Mouse (Mus musculus) frontal cortex, adult (tissue): ENCODE measurements at regions not wholly inside any gene's neighbourhood (a gene's known extent, or its start where the extent isn't known, plus 50 kb on each side); places are given as distances from the start of the nearest gene placed in this dataset.

Source experiments
- ATAC-seq: cut with Nextera tagmentation; 2 replicates; pipeline ENCODE4 v1.9.2; 2017; ENCODE audit warnings: mild to moderate bottlenecking, moderate library complexity, mixed read lengths; ENCODE audit not compliant: low TSS enrichment

GRCm38 (mm10) chr14:31944682-31945081 is 84.1 kb upstream of the Galnt15 start:
- ATAC-seq = no peak

- no peak for ATAC-seq
Measured at GRCm38 (mm10) chr14:31945125-31945524, 83.7 kb upstream of the Galnt15 start.

- ATAC-seq = no peak
Measured at GRCm38 (mm10) chr14:31946032-31946431, 82.8 kb upstream of the Galnt15 start.

- ATAC-seq = no peak
Measured at GRCm38 (mm10) chr14:31947246-31947645, 81.5 kb upstream of the Galnt15 start.

- ATAC-seq = no peak
Measured at GRCm38 (mm10) chr14:31951894-31952293, 76.9 kb upstream of the Galnt15 start.

- ATAC-seq = peak; percentile 86
Measured at GRCm38 (mm10) chr14:31953783-31954182, 75.0 kb upstream of the Galnt15 start.

GRCm38 (mm10) chr14:31954945-31955344 is 73.8 kb upstream of the Galnt15 start:
- ATAC-seq = peak; percentile 80

- ATAC-seq = no peak
Measured at GRCm38 (mm10) chr14:31957211-31957638, 71.6 kb upstream of the Galnt15 start.

- ATAC-seq = no peak
Measured at GRCm38 (mm10) chr14:31960201-31960854, 68.5 kb upstream of the Galnt15 start.

- no peak for ATAC-seq
Measured at GRCm38 (mm10) chr14:31961442-31961841, 67.3 kb upstream of the Galnt15 start.

- no peak for ATAC-seq
Measured at GRCm38 (mm10) chr14:31963131-31963911, 65.5 kb upstream of the Galnt15 start.

GRCm38 (mm10) chr14:31964076-31964475 is 64.7 kb upstream of the Galnt15 start:
- no peak for ATAC-seq

GRCm38 (mm10) chr14:31964831-31965230 is 64.0 kb upstream of the Galnt15 start:
- no peak for ATAC-seq

- no peak for ATAC-seq
Measured at GRCm38 (mm10) chr14:31969531-31969930, 59.3 kb upstream of the Galnt15 start.

- no peak for ATAC-seq
Measured at GRCm38 (mm10) chr14:31970245-31970830, 58.5 kb upstream of the Galnt15 start.

GRCm38 (mm10) chr14:31970851-31971250 is 57.9 kb upstream of the Galnt15 start:
- no peak for ATAC-seq

- no peak for ATAC-seq
Measured at GRCm38 (mm10) chr14:31973702-31974101, 55.1 kb upstream of the Galnt15 start.

- no peak for ATAC-seq
Measured at GRCm38 (mm10) chr14:31978196-31978595, 50.6 kb upstream of the Galnt15 start.

GRCm38 (mm10) chr14:31978690-31979089 is 50.1 kb upstream of the Galnt15 start:
- no peak for ATAC-seq
